Mouse (Mus musculus) layer of hippocampus, adult 2 months (tissue): ENCODE measurements around the gene Ago3. TPM values are rescaled to one million over a fixed set of nuclear protein-coding genes. Genes with fewer than 3 reads are reported as not detected.

Source experiments
- DNase-seq, 2 experiments: peaks; one replicate each; pipeline ENCODE4 v3.0.0; 2022; ENCODE audit warnings: low spot score in 2 of 2
- H3K27ac ChIP-seq: fragments of 200-600 bp; 2 replicates; pipeline ENCODE4 v1.8.1; 2022
- H3K4me3 ChIP-seq: fragments of 200-600 bp; 2 replicates; pipeline ENCODE4 v1.8.1; 2022; ENCODE audit warnings: mild to moderate bottlenecking
- CTCF ChIP-seq: fragments of 200-600 bp; conservative IDR thresholded peaks from 2 replicates; pipeline ENCODE4 v1.8.1; 2022; ENCODE audit warnings: antibody characterized with exemption, mild to moderate bottlenecking, moderate library complexity
- total RNA-seq, 2 experiments: library from RNA; stranded (reverse); gene quantifications; 2 replicates each; pipeline ENCODE4 v1.2.3; 2021

Gene Ago3
- total RNA-seq, 2 experiments from 2014 or later, result 39.3 to 50.5 TPM

DNA sequence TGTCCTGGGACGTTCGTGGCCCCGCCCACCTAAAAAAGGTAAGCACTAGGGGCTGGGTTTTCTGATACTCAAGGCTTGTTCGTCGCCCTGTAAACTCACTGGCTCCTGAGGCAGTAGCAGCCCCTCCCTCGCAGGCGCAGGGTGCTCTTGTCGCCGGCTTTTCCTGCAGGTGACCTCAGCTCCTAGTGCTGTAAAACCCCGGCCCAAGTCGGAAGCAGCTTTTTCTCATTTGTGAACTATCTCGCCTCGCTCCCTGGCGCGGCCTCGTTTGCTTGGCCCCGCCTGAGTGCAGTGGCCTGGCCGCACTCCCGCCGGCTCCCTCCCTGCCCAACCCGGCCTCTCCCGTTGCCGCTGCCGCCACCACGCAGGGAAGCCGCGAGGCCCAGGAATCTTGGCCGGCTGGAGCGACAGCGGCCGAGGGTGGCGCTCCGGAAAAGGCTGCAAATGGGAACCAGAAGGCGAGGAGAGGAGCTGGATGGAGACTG, 132.7 kb downstream of the Ago3 start:
- H3K27ac ChIP-seq, result peak overlapping the region; percentile 53; the same call in 1 of the 2 replicates
- DNase-seq, result peak in 1 of 2 experiments; percentile 36
- H3K4me3 ChIP-seq, result peak overlapping the region; percentile 48
- TF ChIP-seq CTCF, result peak; percentile 20; the same call in 1 of the 2 replicates

DNA sequence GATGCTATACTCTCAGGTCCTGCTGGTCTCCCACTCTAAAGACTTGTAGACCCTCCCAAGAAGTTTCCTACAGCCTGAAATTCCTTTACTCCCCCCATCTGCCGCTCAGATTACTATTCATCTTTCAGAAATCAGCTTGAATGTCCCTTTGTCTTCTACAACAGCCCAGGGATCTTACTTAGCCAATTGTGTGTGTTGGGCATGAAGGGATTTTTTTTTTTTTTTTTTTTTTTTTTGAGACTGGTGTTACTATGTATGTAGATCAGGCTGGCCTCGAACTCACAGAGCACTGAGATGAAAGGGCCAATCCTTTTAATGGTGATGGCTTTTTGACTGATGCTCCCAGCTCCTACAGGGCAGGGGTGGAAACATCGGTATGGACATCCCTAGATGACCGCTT, 133.4 kb downstream of the Ago3 start:
- no peak for DNase-seq
- Histone ChIP-seq H3K27ac (no peak overlapping the region), H3K4me3 (no peak overlapping the region)
- no peak for TF ChIP-seq CTCF

DNA sequence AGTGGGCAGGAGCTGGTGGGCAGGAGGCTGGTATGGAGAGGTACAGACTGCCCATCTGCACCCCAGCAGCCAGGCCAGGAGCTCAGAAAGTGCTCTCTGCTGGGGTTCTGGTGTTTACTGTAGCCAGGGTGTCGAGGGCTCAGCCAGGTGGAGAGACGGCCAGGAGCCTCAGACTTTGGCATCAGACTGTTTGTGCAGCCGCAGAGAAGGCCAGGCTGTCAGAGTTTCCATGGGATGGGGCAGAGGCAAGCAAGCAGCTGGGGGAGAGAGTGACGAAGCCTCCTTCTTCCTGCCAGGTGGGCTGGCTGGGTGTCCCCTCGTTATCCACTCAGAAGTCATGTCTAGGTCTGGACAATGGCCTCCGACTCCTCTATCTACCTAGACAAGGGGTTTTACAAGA, 134.2 kb downstream of the Ago3 start:
- no peak overlapping the region for H3K27ac ChIP-seq
- no peak overlapping the region for H3K4me3 ChIP-seq
- no peak for DNase-seq
- no peak for TF ChIP-seq CTCF

DNA sequence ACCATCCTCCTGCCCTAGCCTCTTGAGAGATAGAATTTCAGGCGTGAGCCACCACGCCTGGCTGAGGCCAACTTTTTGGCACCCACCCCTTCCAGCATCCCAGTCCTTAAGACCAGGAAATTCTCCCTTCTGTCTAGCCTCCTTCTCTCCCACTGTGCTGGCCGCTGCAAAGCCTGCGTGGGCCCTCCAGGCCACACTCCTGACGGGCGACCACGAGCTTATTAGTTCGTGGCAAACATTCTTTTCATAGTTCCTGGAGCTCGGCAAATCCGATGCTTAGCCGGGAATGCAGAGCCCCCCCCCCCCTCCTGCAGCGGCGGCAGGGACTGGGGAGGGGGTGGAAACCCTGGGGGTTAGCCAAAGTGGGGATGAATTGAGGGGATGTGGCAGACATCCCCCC, 138.2 kb downstream of the Ago3 start:
- no peak for DNase-seq
- Histone ChIP-seq H3K4me3 (no peak overlapping the region), H3K27ac (no peak overlapping the region)
- no peak for TF ChIP-seq CTCF

DNA sequence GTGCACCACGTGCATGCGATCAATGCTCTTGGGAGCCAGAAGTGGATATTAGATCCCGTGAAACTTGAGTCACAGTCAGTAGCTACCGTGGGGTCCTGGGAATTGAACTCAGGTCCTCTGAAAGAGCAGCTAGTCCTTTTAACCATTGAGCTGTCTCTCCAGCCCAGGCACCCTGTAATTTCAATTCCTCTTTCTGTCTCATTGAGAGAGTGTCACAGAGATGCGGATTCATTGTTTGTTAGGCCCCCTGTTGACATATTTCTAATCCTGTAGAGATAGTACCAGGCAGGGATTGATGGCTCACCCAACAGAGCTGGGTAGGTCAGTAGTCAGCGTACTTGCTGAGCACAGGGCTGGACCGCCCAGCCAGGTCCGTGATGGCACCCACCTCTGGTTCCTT, 139.0 kb downstream of the Ago3 start:
- no peak for TF ChIP-seq CTCF
- DNase-seq, result no peak
- Histone ChIP-seq H3K27ac (no peak overlapping the region), H3K4me3 (no peak overlapping the region)

DNA sequence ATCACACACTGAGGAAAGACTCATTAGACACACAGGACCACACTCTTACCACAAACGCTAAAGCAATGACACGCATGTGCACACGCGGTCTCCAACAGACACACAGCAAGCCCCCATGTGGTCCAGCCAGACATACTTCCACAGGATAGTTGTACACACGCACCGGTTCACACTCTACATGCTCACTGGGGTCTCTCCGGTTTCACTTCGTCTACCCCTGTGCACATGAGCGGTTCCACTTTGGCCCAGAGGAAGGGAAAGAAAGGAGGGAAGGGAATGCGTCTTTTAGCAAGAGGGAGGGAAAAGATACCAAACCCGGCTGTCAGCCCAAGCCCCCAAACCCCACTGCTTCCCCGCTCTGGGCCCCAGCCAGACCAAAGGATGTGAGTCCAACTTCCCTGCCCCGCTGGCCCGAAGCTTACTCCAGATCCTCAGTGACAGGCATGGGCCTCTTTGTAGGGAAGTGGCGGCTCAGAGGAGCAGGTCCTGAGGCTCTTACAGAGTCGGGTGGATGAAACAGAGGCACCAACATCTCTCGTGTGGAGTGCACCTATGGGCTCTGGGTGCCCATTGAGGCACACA, 141.2 kb downstream of the Ago3 start:
- TF ChIP-seq CTCF, result no peak
- no peak for DNase-seq
- H3K4me3 ChIP-seq, result no peak overlapping the region

DNA sequence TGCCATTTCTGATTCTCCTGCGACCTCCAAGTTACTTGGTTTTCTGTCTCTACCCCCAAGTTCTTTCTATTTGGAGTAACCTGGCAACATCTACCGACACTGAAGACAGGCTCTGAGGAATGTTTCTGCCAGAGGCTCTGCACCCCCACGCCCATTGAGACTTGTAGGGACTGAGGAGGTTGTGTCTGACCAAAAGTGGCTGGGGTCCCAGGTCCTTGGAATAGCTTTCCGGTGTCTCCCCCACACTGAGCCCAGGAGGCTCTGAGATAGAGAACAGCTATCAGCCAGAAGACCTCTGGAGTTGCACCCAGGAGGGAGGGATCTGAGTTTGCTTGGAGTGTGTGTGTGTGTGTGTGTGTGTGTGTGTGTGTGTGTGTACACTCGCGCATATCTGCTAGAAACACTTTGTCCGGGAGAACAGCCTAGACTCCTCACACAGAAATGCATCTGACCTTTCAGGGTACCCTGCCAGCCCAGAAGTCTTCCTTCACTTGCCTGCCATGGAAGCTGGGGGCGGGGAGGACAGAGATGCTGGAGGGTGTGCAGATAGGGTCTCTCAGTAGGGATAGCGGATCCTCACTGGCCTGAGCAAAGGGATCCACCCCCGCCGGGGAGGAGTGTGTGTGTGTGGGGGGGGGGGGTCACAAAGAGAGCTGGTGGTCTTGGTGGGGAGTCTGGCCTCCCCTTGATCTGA, 141.9 kb downstream of the Ago3 start:
- no peak overlapping the region for H3K4me3 ChIP-seq
- TF ChIP-seq CTCF, result no peak
- no peak for DNase-seq
- H3K27ac ChIP-seq, result no peak overlapping the region

More for the DNA sequence above, 141.2 kb downstream of the Ago3 start:
- no peak overlapping the region for H3K27ac ChIP-seq

DNA sequence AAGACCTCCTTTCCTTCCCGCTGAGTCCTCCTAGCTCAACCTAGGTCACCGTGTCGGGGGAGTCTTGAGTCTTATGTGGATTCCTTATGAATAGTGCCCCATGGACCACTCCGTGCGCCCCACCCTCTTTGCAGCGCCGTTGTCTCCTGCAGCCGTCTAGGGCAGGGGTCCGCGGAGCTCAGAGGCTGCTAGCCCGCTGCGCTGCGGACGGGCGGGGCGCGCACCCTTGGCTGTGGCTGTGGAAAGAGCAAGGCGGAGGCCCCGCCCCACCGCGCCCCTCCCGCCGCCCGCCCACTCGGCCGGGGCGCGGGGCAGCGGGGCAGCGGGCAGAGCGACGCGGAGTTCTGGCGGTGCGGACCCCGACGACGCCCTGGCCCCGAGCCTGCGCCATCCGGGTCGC, 142.9 kb downstream of the Ago3 start, which contains the start of gene Col8a2:
TSS of gene Col8a2 (plus strand) at position 302 of the 400 bp plus-strand sequence.
- no peak for DNase-seq
- Histone ChIP-seq H3K27ac (no peak within 1 kb of the TSS), H3K4me3 (no peak within 1 kb of the TSS)
- no peak for TF ChIP-seq CTCF

DNA sequence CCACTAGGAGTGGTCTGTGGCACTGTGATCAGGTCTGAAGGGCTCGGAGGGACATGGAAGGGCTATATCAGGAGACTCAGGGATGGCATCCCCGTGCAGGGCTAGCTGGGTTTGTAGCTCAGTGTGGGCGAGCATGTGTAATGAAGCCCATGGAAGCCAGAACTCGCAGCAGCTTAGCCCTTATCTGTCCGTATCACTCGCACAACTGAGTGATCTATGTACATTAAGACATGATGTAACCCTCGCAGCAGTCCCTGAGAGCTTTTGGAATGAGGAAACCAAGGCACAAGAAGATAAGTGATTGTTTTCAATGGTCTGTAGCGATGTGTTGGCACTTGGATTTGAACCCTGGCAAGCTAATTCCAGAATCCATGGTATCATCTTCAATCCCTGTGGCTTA, 145.8 kb downstream of the Ago3 start:
- no peak for TF ChIP-seq CTCF
- DNase-seq, result no peak
- no peak overlapping the region for H3K4me3 ChIP-seq
- no peak overlapping the region for H3K27ac ChIP-seq

DNA sequence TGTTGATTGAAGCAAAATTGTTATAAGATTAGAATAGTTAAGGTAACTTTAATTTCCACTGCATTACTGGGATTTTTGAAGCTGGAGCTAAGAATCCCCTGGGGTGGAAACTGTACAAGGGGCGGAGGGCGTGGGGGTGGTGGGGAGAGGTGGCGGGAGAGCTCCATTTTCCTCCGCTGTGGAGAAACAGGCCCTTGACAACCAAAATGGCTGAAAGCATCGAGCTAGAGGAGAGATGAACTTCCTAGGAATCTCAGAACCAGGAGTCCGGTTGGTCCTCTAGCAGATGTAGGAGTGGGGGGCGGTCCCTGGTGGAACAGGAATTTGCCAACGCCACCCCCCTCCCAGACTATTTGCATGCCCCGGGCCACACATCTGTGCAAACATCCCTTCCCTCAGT, 147.7 kb downstream of the Ago3 start:
- no peak overlapping the region for H3K4me3 ChIP-seq
- H3K27ac ChIP-seq, result no peak overlapping the region
- TF ChIP-seq CTCF, result no peak
- no peak for DNase-seq

Other genes with a start within 250 kb of the Ago3 start
- 100 to 1,000 TPM; 150 to 166 TPM for gene Thrap3, start 226.8 kb downstream of the Ago3 start, total RNA-seq
- 100 to 1,000 TPM; 246 to 249 TPM for gene Map7d1, start 173.2 kb downstream of the Ago3 start, total RNA-seq
- gene Trappc3, start 167.2 kb downstream of the Ago3 start, total RNA-seq, result 10 to 100 TPM; 85.4 to 90.5 TPM
- 1 to 10 TPM; 1.2 to 1.5 TPM for gene Col8a2, start 142.8 kb downstream of the Ago3 start, total RNA-seq
- 10 to 100 TPM; 32.2 to 33.0 TPM for gene Adprhl2, start 107.9 kb downstream of the Ago3 start, total RNA-seq
- 1 to 10 TPM; 1.3 to 1.6 TPM for gene Tekt2, start 103.9 kb downstream of the Ago3 start, total RNA-seq
- gene Ago1, start 39.0 kb upstream of the Ago3 start, total RNA-seq, result 10 to 100 TPM; 63.1 to 64.0 TPM
- 1 to 10 TPM; 7.5 to 9.5 TPM for gene Ago4, start 103.9 kb upstream of the Ago3 start, total RNA-seq
- 1 to 10 TPM; 1.6 to 2.2 TPM for gene Clspn, start 127.4 kb upstream of the Ago3 start, total RNA-seq
- 10 to 100 TPM; 64.3 to 72.3 TPM for gene 5730409E04Rik, start 180.3 kb upstream of the Ago3 start, total RNA-seq
- 100 to 1,000 TPM; 111 to 115 TPM for gene Psmb2, start 248.1 kb upstream of the Ago3 start, total RNA-seq